Mouse (Mus musculus): ENCODE measurements around the gene Rps19bp1.
A peak's percentile ranks its signal among the peaks of the same experiment; 100 is the strongest.

Gene Rps19bp1

GRCm38 (mm10) chr15:80256656-80257601, 7.2 kb downstream of the Rps19bp1 start:
- DNase-seq (ENCODE audit: low spot score in 2 of 2): no peak

- peak in 1 of 2 experiments; percentile 28 for DNase-seq (ENCODE audit: low spot score in 2 of 2)
Observed at GRCm38 (mm10) chr15:80256242-80256641, 7.9 kb downstream of the Rps19bp1 start.

DNA sequence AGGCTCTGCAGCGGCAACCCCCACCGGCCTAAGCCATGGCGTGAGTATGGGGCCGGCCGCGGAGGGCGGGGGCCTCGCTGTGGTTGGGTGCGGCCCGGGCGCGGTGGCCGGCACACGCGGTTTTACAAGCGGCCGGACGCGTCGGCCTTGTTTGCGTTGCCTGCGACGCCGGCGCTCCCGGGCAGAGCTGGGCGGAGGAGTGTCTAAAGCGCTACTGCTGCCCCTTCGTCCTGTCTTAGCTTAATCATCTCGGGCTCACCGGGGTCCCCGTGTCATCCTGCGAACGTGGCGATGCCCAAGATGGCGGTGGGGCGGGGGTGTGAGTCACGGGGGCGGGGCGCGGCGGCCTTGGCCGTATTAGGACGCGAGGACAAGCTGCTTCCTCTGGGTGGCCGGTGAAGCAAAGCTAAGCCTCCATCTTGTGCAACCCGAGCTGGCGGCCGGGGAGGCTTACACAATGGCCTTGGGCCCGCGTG, 8.4 kb downstream of the Rps19bp1 start:
- DNase-seq (ENCODE audit: low spot score in 2 of 2): peak in 1 of 2 experiments; percentile 66

GRCm38 (mm10) chr15:80254847-80255645, 9.1 kb downstream of the Rps19bp1 start, which contains the start of gene Atf4:
TSS of gene Atf4 (plus strand) at chr15:80255184.
- DNase-seq (ENCODE audit: low spot score in 2 of 2): peak; percentile 99

DNA sequence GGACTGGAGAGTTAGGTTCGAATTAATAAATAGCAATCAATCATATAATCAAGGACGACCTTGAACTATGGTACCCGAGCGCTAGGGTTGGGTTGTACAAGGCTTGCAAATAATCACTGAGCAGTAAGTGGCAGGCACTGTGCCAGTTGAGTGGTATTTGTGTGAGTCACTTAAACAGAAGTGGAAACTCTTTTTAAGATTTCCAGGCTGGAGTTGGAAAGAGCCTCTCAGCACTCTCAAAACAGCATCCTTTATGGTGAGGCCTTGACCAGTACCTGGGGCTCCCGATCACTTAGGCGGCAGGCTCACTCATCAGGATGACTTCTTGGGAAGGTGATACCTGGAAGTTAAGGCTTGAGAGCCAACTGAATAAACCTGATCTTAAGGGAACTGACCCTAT, 9.9 kb downstream of the Rps19bp1 start:
- DNase-seq (ENCODE audit: low spot score in 2 of 2): peak in 1 of 2 experiments; percentile 31

DNA sequence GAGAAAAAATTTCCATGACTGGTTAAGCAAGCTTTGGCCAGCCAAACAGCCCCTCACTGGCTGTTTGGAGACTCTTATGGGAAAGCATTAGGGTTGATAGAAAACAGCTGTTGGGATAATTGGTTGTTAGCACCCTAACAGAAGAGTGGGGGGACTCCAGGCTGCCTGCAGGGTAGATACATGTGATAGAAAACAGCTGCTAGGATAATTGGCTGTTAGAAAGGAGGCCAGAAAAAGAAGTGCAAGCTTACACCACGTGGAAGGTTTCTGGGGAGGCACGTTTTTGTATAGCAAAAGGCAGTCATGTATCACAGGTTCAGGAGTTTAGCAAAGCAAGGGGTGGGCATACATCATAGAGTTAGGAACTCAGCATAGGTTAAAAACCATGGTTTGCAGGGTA, 10.6 kb downstream of the Rps19bp1 start:
- DNase-seq (ENCODE audit: low spot score in 2 of 2): no peak

DNA sequence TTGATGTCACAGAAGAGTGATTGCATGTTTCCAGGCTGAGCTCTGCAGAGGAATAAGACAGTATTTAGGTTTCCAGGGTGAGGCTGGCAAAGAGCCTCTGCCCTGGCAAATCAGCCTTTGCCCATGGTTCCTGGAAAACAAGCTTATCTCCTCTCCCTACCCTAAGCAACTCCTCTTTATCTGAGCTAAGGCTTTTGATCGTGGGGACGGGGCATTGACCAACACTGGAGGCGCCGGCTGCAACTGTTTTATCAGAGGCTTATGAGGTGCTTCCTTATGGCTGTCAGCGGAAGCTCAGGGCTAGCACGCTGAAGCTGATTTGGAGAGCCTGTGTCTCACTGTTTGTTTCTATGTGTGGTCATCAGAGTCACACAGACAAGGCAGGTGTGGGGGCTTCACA, 13.5 kb downstream of the Rps19bp1 start:
- DNase-seq (ENCODE audit: low spot score in 2 of 2): no peak

GRCm38 (mm10) chr15:80249672-80250071, 14.4 kb downstream of the Rps19bp1 start:
- no peak for DNase-seq (ENCODE audit: low spot score in 2 of 2)

DNA sequence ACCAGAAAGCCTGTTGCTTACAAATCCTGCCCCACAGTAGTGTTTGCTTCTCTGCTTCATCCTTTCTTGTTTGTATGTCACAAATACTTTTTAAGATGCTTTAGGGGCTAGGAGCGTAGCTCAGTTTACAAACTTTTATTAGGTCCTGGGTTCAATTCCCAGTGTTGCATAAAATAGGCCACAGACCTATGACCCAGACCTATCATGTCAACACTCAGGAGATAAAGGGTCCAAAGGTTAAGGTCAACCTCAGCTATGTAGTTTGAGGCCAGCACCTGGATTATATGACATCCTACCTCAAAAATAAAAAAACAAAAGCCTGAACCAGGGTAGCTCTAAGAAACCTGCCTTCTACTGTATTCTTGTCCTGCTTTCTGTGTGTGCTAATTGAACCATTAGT, 15.5 kb downstream of the Rps19bp1 start:
- no peak for DNase-seq (ENCODE audit: low spot score in 2 of 2)

DNA sequence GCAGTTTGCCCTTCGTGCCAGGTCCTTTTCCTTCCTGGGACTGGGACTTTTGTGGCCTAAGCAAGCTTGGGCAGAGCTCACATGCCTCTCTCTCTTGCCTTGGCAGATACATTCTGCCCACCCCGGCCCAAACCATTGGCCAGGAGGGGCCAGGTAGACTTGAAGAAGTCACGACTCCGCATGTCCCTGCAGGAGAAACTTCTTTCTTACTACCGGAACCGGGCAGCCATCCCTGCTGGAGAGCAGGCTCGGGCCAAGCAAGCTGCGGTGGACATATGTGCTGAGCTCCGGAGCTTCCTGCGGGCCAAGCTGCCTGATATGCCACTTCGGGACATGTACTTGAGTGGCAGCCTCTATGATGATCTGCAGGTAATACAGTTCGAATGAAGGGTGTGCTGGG, 16.0 kb downstream of the Rps19bp1 start:
- no peak for DNase-seq (ENCODE audit: low spot score in 2 of 2)

DNA sequence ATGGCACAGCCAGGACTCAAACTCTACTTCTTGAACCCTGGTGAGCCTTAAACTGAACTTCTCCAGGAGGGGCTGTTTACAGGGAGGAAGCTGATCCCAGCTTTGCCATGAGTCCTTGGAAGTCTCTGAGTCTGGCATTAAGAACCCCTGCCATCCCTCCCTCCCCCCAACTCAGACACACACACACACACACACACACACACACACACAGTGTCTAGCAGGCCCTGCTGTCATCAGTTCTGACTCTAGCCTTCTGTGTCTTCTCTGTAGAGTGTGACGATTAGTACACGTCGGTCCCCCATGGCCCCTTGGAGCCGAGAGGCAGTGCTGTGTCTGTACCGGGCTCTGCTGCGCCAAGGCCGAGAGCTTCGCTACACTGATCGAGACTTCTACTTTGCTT, 28.6 kb downstream of the Rps19bp1 start, which contains the start of gene AC140267.1:
TSS of gene AC140267.1 (plus strand) at position 301 of the 400 bp plus-strand sequence.
- no peak for DNase-seq (ENCODE audit: low spot score in 2 of 2)

DNA sequence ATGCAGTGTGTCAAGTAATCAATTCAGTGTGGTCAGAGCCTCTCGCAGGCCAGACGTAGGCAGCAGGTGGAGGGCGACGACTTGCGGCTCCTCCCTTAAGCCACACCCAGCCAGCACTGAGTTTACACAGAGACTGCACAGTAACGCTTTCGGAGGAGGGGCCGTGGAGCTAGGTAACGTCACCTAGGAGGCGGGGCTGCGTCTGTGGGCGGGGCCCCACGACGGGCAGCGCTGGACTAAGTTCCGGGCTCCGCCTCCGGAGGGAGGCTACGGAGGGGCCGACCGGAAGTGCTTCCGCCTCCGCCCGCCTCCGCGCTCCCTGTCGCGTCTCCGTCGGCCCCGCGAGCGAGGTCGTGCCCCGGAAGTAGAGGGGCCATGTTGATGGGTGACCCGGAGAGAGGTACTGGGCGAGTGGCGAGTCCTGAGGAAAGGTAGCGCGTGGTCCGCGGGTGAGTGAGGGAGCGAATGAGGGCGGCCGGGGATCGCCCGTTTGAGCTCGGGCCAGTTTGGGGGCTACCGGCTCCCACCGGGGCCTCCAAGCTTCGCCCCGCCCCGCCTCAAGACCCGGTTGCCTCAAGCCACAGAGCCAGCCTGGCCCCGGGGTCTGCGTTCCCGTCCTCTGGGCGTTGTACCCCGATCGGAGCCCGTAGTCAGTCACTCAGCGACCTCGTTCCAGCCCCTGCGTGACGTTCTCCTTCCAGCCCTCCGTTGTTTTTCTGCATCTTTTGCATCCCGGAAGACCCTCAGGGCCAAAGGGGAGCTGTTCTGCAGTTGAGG, 30.2 kb downstream of the Rps19bp1 start, which contains the start of gene Mief1:
TSS of gene Mief1 (plus strand) at position 286 of the 777 bp plus-strand sequence.
- peak; percentile 94 to 98 for DNase-seq (ENCODE audit: low spot score in 2 of 2)

GRCm38 (mm10) chr15:80233053-80233452, 31.1 kb downstream of the Rps19bp1 start:
- no peak for DNase-seq (ENCODE audit: low spot score in 2 of 2)

DNA sequence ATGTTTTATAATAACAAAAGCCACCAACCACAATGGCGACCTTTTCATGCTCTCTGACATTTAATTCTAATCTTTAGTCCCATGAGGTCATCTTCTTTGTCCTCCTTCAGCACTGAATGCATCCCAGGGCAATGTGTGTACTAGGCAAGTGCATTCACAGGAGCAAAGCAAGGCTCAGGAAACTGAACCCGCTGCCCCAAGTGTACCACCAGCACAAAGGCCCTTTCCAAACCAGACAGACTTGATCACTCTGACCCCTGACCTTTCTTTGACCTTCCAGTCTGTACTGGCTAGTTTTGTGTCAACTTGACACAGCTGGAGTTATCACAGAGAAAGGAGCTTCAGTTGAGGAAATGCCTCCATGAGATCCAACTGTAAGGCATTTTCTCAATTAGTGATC, 31.8 kb downstream of the Rps19bp1 start:
- DNase-seq (ENCODE audit: low spot score in 2 of 2): no peak

DNA sequence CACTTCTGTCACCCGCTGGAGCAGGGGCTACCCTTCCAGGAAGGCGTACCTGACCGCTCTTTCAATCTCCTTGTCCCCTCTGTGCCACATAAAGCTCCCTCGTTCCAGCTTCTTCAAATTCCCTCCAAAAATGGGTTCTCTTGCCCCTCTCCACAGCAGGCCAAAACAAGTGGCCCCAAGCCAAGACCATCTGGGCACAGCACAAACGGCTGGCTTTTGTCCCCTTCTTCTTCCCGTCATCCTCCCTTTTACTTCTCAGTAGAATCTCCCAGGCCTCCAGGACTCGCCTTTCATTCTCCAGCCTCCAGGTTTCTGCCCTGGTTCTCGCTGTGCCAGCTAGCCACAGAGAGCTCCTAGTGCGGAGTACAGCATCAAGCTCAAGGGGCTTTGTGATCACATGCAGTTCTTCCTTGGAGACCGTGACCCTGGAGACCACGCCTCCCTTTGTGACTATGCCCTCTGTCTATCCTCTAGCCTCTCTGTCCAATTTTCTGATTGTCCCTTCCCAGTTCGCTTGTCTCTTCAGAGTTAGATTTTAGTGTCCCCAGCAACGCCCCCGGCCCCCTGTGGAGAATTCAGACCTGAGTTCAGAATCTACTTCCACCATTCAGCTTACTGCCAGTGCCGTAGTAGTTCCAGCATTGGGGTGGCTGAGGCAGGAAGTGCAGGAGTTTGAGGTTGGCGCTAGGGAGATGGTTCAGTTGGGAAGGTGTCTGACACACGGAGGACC, 35.9 kb downstream of the Rps19bp1 start:
- no peak for DNase-seq (ENCODE audit: low spot score in 2 of 2)

- peak in 1 of 2 experiments; percentile 44 for DNase-seq (ENCODE audit: low spot score in 2 of 2)
Observed at GRCm38 (mm10) chr15:80225796-80226195, 38.3 kb downstream of the Rps19bp1 start.

DNA sequence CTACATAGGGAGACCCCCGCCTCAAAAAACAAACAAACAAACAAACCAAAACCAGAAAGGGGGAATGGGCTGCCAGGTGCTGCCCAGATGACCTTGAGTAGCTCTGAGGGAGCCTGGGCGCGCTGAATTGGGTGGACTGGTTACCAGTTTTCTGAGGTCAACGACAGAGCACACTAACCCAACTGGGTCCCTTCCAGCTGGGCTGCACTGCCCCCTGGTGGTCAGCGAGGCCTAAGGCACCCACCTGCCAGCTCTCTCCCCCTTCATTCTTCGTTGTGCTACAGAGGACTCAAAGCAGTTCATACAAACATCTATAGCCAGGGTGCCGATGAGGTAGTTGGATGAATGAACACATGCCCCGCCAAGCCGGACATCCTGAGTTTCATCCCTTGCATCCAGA, 38.9 kb downstream of the Rps19bp1 start:
- peak in 1 of 2 experiments; percentile 51 for DNase-seq (ENCODE audit: low spot score in 2 of 2)

GRCm38 (mm10) chr15:80223751-80224150, 40.4 kb downstream of the Rps19bp1 start:
- no peak for DNase-seq (ENCODE audit: low spot score in 2 of 2)

DNA sequence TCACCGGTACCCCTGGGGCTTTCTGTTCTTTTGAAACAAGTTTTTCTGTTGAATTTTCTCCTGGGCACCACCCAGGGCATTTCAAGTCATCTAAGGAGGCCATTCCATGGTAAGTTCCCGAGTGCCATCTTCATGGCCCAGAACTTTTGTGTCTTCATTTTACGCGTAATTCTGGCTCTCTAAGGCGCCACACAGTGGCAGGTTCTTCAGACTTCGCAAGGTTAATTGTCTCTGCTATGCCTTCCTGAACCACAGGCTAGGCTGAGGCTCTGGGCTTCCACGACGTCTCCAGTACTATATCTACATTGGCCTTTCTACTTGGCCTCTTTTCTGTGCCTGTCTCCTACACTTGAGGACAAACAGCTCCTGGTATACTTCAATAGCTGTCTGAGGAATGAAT, 43.1 kb downstream of the Rps19bp1 start:
- DNase-seq (ENCODE audit: low spot score in 2 of 2): no peak

Data from left cerebral cortex, adult 9 months (tissue).